Mouse (Mus musculus) layer of hippocampus, adult 18-20 months (tissue): ENCODE measurements at regions not wholly inside any gene's neighbourhood (a gene's known extent, or its start where the extent isn't known, plus 50 kb on each side); places are given as distances from the start of the nearest gene placed in this dataset.
"Not testable (repeated sequence)": the region's sequence is repeated elsewhere in the genome, so short reads cannot be mapped to it uniquely, and the experiment has no call there.

Source experiments
- DNase-seq, 2 experiments: peaks; one replicate each; pipeline ENCODE4 v3.0.0; 2022; ENCODE audit warnings: low spot score in 2 of 2

GRCm38 (mm10) chr8:113466683-113467082, 168.7 kb upstream of the Mon1b start:
- no peak for DNase-seq

DNA sequence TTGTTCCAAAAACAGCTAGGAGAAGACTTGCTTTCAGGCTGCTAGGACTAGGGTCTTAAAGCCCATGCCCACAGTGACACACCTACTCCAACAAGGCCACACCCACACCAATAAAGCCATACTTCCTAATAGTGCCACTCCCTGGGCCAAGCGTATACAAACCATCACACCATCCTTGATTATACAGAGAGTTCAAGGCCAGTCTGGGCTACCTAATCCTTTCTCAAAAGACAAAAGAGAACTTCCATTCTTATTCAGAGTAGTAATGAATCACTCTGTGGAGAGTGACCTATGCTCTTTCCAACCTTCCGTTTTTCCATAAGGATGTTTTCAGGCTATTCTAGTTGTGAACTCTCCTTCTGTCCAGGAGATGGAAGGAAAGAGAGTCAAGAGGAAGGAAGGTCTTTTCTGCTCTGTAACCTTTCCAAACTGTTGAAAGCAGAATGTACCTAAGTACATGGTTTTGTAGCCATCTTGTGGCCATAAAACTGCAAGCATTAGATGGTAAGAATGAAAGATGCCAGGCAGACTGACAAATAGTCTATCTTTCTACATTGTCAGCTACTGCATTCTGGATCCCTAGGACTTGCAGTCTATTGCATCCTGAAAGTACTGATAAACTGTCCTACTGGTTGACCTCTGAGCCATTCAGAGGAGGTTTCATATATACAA, 145.8 kb upstream of the Mon1b start:
- DNase-seq: no peak

GRCm38 (mm10) chr8:113490891-113491290, 144.5 kb upstream of the Mon1b start:
- no peak for DNase-seq

GRCm38 (mm10) chr8:113496896-113497295, 138.5 kb upstream of the Mon1b start:
- no peak for DNase-seq

DNA sequence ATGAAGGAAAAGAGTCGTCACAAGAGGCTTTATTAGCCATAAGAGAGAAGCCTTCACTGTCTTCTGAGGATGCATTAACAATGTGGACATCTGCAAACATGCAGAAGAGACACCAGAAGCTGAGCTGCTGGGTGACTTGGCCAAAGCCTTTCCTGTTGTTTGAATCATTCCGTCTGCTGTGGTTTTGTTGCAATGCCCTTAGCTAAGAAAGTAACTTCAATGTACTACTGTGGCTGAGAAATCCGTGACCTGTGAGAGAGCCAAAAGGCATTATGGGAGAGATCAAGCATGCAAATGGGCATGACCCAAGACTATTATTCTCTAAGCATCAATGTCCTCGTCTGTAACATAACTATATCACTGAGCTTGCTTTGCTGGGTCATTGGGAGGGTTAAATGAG, 132.7 kb upstream of the Mon1b start:
- DNase-seq: no peak

DNA sequence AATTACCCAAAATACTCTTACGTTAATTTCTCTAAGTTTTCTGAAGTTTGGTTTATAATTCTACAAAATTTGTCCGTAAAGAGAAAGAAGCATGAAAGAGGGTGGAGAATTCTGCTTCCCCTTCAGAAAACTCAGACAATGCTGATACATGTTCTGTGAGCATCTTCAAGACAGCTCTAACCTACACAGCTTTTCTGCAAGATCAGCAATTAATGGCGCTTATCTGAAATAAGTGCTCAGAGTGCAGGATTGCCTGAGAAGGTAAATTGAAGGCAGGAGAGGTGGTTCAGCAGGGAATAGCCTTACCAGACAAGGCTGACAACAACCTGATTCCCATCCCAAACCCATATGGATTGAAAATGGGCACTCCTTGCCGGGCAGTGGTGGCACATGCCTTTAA, 122.5 kb upstream of the Mon1b start:
- no peak for DNase-seq

DNA sequence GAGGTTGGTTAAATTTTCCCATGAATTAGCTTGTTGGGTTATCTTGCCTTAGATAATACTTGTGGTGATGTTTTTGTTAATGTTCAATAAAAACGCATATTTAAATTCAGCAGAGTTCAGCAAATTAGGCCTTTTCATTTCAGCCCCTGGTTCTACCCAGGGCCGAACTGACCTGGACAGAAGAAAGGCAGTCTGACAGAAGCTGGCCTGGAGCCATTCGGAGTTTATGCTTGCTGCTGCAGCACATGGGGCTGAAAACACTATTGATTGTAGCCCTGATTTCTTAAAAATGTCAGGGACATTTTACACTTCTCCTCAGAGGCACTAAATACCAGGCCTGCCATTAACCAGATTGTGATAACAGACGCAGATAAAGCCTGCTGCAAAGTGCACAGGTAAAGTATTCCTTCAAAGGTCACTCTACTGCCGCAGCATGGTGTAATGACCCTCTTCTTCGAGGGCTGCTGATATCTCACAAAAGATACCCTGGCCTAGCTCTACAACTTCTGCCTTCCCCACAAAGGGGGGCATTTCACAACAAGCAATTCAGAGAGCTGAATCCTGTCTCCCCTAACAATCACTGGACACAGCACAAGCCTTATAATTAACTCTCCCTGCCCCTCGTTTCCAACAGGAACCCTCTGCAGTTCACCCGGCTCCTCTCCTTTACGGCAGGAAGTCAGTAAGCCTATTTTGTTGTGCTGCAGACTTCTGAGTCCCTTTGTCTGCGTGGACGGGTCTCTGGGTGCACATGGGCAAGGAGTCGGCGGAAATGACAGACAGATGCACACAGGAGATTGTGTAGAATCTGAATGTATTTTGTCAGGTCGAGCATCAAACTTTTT, 121.3 kb upstream of the Mon1b start:
- DNase-seq: no peak

GRCm38 (mm10) chr8:113514731-113515375, 120.5 kb upstream of the Mon1b start:
- DNase-seq: not testable (repeated sequence)

DNA sequence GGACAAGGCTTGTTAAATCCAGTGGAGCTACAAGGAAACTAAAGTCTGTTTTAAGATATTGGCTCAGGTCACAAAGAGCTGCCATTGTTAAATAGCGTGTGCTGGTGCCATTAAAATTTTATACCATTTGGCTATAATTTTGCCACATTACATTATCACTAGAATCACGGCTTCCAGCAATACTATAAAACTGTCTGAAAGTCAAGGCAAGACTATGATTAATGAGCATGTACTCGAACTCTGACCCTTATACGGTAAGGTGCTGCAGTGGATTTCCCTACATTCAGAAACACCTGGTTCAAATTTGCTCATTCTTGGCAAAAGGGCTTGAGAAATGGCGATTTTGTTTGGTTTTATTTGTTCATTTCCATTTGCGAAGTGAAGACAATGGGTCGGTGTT, 119.2 kb upstream of the Mon1b start:
- no peak for DNase-seq

DNA sequence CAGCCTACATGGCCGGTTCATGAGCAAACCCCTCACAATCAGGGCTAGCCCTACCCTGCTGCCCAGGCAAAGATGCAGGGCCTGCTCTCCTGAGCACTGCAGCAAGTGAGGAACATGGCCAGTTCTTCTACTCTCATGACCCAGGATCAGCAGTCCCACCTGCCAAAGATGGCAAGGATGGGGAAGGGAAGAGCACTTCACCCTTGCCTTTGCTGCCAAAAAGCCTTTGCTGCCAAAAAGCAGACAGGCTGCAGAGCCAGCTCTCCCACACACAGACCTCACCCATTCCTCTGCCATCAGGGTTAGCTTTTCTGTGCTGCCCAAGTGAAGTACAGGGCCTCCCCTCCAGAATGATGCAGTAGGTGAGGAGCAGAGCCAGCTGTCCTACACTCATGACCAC, 117.5 kb upstream of the Mon1b start:
- DNase-seq: no peak

GRCm38 (mm10) chr8:113523561-113523960, 111.8 kb upstream of the Mon1b start:
- no peak for DNase-seq

DNA sequence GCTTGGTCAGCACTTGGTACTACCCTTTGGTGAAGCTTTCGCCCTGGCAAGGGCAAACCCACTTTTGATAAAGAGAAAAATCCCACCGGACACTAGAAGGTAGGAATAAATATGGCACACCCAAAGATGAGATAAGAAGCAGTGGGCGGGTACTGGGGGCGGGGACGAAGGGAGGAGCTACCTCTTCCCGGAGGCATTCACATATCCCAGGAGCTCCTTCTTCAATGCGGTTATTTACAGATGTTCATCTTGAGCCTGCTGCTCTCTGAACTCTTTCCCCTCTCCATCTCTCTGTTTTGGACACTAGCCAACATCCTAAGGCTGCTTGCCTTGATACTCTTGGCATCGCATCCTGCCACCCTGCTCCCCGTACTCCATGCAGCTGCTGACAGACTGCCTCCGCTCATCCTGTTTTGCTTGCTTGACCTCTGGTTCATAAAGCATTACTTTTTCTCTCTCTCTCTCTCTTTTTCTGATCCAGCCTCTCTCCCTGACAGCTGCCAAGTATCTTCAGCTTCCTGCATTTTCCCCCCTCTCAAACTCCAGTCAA, 104.2 kb upstream of the Mon1b start:
- DNase-seq: no peak

- no peak for DNase-seq
Measured at GRCm38 (mm10) chr8:113532881-113533280, 102.5 kb upstream of the Mon1b start.

DNA sequence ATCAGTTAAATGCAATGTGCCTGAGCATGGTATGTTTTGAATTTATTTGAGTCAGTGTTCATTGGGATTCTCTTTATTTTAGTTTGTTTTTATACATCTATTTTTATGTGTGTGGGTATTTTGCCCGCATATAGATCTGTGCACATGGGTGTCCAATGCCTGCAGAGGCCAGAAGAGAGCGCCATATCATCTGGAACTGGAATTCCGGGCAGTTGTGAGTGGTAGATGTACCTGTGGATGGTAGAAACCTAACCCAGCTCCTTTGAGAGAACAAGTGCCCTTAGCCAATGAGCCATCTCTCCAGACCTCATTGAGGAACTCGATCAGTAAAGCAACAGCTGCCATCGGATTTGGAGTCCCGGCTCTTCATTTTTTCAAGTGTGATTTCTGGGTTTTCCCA, 94.0 kb upstream of the Mon1b start:
- DNase-seq: no peak

DNA sequence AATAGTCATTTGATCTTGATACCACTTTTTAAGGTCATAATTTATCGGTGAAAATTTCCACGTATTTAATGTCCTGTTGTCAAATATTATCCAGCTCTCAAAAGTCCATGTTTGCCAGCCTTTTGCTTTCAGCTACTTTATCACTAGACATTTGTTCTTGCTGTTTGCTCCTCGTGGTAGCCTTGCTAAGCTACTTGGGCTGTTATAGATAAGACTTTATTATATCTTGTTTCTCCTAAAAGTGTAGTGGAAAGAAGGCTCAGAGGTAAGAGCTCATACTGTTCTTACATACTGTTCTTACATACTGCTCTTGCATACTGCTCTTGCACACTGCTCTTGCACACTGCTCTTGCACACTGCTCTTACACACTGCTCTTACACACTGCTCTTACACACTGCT, 93.3 kb upstream of the Mon1b start:
- no peak for DNase-seq

- no peak for DNase-seq
Measured at GRCm38 (mm10) chr8:113542713-113543112, 92.7 kb upstream of the Mon1b start.

GRCm38 (mm10) chr8:113549200-113549599, 86.2 kb upstream of the Mon1b start:
- DNase-seq: no peak

DNA sequence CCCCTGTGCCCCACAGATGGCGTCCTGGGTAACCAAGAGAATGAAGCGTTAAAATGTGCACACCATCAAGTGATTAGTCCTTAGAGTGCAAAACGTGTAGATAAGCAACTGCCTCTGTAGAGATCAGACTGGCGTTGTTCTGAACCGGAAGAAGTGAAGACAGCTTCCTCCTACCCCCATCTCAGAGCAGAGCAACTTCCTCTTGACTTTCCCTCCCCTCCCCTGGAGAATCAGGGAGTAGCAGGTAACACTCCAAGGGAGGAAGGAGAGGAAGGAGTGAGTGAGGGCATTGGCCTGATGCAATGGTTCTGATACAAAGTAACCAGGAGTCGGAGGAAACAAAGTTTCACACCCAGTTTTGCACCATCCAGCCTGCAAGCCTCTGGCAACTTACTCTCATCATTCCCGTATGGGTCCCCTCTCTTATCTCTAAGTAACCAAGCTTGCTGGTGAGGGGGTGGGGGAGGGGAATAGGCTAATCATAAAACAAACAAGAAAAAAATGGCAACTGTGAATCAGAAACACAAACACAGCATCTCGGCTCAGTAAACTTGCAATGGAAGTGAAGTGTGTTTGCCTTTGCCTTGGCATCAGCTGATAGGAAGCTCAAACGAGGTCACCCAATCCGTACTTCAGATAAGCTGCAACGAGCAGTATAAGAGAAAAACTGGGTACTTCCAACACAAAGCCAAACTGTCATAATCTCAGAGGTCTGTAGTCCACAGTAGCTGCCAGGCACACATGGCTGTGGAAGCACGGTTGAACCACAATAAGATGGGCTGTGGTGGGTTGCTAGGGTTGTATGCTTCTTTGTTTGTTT, 83.7 kb upstream of the Mon1b start:
- no peak for DNase-seq

DNA sequence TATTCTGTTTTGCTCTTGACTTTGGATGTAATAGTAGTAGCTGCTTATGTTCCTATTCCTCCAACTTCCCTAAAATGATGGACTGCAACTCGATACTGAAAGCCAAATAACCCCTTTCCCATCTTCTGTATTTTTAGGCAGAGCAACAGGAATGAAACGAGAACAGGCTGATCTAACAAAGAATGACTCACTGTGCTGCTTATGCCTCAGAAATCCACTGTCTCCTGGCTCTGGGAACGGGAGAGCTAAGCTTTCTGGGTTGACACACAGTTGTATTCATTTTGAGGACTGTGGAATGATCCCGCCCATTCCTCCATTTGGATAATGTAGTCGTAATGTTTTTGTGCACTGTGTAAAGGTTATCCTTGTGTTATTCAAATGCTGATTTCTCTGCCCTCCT, 82.6 kb upstream of the Mon1b start:
- DNase-seq: peak in 1 of 2 experiments; percentile 31

DNA sequence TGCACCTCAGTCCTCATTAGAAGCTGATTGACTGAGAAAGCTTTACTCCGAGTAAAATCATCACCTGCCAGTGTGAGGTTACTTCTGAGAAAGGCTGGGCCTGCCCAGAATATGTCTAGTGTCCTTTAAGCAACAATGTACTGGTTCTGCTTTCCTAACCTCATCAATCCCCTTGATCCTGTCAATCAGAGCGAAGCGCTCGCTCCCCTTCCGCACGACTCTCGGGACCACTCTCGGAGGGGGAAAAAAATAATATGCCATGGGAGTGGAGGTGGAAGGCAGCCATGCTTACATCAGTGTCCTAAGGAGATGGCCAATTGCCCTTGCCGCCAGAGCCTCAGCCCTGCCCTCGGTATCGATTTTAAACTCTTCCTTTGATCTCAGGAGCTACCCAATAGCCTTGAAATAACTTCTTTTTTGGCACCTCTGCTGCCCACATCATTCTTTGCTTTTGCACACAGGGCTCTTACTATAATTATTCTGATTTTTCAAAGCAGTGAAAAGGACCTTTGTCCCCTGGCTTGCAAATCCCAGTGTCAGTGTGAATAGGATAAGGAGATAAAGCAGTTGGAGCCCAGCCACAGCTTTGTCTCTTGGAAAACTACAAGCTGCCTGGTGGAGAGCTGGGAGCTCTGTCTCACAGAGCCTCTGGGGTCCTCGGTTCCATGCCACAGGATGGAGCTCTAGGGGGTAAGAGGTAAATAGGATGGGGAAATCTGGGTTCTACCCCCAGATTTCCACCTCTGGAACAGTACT, 80.5 kb upstream of the Mon1b start:
- DNase-seq: no peak
